Mouse (Mus musculus) E14TG2a.4 (cell line): ENCODE measurements around the gene Ccl12.

Source experiments
- CTCF ChIP-seq: conservative IDR thresholded peaks from 2 replicates; pipeline ENCODE4 v1.5.1; 2014; ENCODE audit warnings: low read length
- POU5F1 ChIP-seq: IDR thresholded peaks from 2 replicates; pipeline ENCODE4 v1.6.1; 2014; ENCODE audit warnings: low read length, borderline replicate concordance

GRCm38 (mm10) chr11:82066953-82067571, 34.6 kb upstream of the Ccl12 start:
- no peak for TF ChIP-seq CTCF
- no peak for TF ChIP-seq POU5F1
